Mouse (Mus musculus): Measurements from ENCODE around the gene St8sia4. TPM values are rescaled to one million over a fixed set of nuclear protein-coding genes. Genes with fewer than 3 reads are reported as not detected.

The St8sia4 gene
- 3.5 TPM for polyA plus RNA-seq (2014; fragmentation: Illumina TruSeq; extraction: RNeasy Lipid Tissue Mini Kit (QIAGEN cat#74804); ENCODE audit: low read depth, low replicate concordance)

DNA sequence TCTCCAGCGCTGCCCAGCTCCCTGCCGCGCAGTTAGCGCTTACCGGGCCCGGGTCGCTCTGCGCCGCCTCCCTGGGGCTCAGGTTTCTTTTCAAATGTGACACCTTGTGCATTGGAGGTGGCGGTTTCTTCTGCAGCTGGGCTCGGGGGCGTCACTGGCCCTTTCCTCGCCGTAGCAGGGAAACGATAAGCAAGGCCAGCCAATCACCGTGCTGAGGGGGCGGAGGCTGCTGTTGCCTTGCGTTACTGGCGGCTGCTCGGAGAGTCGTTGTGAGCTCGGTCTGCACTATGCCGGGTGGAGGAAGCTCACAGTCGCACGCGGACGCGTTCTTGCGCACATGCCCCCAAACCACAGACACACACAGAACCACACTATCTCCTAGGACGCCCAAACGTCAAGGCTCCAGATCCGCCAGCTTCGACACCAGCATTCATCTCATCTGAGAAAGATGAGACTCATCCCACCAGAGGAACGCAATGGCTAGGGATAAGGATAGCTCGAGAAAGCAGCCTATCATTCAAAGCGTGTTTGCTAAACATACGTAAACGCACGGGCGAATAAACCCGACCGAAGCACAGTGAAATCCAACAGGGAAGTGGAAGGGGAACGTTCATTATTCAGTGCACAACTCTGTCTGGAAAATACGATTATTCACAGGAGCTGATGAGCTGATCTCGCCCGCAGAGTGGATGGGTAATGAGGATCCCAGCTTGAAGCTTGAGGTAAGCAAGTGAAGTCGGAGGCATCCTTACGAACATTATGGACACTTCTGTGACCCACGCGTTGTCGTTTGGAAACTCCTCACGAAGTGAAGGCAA lies at the start of gene St8sia4:
St8sia4 (minus strand) TSS at position 137 of the 818 bp plus-strand sequence.

All from adipose tissue, adult 10 weeks (tissue).